Mouse (Mus musculus): Measurements from ENCODE around the gene Nod1.

Gene Nod1

DNA sequence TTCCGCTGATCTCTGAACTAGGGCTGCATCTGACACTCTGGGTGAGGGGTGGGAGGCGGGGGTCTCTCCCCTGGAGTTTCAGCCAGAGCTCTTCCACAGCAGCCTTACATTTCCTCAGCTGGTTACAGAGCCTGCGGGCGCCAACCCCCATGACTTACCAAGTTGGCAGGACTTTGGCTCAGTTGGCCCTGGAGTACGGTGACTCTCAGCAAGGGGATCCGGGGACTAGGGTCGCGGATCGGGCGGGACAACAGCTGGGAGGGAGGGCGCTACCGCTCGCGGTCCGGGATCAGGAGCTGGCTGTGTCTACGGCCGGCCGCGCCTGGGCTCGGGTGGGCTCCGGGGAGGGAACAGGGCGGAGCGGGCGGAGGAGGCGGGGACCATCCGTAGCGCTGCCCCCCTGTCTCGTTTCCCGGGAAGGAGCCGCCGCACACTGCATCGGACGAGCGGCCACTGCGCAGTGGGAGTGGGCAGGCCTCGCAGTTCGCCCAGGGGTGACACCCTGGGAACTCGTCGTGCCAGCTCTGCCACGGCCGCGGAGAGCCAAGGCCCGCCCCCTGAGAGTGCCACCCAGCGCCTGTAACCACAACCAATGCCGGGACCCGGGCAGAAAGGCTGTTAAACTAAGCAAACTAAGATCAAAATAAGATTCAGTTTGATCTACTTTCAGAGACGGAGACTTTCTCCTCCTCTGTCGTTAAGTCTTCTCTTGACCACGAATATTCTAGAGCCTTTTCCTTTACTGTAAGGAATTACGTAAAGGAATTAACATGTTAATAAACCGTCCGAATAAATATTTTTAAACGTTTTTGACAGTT, at the start of gene Nod1:
Gene Nod1 (minus strand): TSS at position 502 of the 818 bp plus-strand sequence.
- peak; percentile 67 to 73 for DNase-seq

DNA sequence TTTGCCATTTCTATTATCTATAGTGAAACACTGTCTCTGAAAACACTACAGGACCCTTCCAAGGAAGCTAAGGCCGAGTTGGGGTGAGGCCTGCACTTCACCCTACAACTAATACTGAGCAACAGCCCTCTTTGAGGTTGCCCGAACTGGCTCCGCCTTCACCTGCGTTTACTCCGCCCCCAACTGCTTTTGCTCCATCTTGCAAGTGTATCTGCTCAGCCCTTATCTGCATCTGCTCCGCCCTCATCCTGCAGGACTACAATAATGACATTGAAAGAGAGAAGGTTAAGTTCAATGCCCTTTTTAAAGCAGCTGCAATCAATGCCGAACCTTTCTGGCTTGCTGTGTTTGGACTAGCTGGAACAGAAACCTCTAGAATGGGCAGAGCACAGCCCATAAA, 49.4 kb upstream of the Nod1 start:
- no peak for DNase-seq

DNA sequence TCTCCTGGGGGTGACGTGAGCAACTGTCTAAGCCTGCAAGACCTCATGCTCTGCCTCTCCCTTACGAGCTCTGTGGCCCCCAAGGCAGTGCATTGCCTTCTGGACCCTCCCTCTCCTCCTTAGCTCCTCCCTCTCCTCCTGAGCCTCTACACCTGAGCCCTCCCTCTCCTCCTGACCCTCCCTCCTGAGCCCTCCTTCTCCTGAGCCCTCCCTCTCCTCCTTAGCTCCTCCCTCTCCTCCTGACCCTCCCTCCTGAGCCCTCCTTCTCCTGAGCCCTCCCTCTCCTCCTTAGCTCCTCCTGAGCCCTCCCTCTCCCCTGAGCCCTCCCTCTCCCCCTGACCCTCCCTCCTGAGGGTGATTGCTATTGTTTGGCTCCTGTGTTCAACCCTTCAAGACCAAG, 46.0 kb upstream of the Nod1 start:
- no peak for DNase-seq

DNA sequence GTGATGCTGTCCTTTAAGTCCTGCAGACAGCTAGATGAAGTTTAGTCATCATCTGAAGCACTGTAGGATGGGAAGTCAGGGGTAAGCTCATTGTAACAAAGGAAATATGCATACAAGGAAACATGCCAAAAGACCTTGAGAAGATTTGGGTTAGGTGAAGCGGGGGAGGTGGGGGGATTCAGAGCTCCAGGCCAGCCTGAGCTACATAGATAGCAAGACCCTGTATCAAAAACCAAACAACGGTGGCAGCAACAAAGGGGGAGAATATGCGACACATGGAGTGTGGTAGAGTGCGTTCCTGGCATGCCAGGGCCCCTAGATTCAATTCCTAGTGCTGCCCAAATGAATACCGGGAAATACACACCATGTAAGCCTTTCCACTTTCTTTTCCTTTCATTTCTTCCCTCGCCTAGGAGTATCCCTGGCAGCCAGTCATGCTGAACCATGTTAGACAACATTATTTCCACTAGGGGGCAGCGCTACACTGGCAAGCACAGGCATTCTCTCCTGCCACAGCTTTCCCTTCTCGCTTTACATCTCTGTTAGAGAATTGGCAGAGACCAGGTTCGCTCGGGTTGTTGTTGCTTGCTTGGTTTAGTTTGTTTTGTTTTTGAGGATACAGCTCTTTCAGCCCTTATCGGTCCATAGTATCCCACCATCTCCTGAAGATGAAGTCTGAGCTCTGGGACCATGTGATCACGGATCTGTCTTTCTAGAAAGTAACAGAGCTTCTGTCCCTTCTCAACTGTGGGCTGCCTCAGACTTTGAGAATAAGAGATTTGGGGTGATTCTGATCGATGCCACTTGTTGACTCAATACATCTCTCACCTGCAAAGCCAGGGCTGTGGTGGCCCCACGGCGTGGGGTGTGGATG, 44.5 kb upstream of the Nod1 start:
- peak in 1 of 2 experiments; percentile 27 for DNase-seq

DNA sequence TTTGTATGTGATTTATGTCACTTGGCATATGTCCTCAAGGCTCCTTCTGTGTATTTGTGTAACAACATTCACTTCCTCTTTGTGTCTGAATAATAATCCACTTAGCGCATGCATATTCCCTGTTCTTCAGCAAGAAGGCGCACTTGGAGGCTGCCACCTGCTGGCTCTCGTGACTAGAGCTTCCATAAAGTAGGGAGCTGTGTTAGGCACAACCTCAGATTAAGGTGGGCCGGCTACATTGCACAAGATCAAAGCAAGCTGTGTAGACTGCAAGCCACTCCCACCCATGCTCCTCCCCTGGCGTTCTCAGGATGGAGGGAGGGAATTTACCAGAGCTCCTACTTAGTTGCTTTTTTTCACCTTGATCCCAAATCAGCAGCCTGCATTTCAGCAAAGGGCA, 43.8 kb upstream of the Nod1 start:
- peak; percentile 20 to 40 for DNase-seq

DNA sequence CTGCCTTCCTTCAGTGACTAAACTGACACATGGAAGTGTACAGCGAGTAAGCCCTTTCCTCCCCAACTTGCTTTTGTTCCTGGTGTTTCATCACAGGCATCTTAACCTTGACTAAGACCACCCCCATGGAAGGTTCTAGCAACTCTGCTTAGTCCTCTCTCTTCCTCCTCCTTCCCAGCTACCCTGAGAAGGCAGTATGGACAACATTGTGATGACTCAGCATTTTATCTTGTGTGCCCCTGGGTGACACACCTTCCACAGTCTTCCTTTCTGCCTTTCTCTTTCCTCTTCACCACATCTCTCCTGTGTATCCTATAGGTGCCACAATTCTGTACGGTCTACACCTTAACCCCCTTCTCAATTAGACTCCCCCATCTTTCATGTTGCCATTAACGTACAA, 41.8 kb upstream of the Nod1 start:
- no peak for DNase-seq

DNA sequence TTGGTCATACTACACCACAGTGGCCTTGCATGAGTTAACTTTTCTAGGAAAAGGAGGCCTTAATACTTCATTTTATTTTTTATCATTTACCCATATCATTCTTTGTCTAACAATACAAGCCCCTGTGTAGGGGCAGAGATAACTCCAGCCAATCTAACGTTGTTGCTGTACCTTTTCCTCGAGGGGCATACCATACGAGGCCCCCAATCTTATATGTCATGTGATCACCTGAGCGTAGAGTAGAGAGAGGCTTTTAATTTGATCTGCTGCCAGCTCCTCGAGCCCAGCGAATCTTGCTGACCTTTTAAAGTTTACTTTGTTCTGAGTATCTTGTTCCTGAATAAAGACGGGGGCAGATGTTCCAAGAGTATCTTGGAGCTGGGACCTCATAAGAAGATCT, 40.1 kb upstream of the Nod1 start:
- DNase-seq = no peak

DNA sequence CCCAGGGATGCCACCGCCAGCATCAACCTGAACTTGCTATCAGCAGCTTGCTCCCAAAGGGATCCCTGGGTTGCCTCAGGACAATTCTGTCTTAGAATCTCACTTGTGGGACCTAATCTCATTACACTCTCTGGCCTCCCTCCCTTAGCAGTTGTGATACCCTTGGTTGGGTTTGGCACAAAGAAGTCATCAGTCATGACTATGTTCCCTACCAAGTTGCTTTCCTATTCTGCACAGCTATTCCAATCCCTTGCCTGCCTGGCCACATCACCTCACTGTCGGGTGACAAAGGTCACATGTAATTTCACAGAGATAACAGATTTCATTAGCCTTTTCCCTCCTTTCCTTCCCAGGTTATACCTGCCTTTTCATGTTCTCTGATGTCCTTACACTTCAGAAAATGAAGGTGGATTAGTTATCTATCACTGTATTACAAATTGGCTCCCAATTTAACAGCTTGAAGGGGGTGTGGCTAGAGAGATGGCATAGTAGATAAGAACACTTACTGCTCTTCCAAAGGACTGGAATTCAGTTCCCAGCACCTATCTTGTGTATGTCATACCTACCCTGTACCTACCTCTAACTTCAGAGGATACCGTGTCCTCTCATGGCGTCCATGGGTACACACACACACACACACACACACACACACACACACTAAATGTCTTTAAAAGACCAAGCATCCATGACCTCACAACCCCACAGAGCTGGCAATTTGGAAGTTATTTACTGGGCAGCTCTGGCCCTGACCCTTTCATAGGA, 38.1 kb upstream of the Nod1 start:
- DNase-seq = no peak

DNA sequence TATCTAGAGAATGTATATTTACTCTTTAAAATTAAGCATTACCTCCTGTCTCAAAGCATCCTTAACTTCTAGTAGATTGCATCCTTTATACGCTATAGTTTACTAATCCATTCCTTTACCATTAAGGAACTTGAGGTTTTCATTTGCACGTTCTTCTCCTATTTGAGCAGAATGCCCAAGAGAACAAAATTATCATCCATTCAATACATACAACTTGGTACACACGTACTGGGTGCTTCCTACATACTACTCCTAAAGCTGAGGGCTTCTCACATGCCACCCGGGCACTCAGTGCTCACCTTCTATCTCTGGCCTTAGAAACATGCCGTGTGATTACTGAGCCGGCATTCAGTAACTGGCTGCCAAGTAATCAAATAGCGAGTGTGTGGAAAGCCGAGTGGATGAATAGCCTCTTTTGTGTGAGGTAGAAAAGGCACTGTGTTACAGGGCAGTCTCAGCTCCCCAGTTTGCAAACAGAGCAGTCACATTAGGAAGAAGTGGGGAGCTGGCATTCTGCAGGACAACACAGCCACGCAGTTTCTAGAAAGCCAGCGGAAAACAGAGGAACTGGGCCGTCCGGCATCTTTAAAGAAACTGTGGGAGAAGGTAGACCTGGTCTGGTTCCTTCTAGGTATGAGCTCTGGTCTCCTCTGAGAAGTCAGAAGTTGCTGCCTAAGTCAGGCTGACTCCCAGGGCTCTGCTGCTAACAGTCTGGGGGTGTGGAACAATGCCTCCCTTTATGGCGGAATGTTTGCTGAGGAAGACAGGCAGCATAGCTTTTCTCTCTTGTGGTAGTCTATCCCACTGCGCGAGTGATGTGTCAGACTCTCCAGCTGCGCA, 37.2 kb upstream of the Nod1 start:
- no peak for DNase-seq

DNA sequence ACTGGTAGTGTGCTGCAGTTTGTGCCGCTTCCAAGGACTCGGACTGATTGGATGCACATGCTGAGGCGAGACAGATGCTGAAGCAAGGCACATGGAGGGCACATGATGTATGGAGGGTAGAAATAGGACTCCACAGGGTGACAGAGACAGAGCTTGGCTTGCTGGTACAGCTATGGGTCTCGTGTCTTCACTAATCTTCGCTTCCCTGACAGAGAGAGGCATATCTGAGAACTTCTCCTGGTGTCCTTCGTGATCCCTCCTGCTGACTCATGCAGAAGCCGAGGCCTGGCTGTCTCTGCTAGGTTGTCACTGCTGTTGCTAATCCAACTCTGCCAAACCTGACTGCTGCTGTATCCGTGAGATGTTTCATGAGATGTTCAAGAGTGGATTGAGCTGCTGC, 36.0 kb upstream of the Nod1 start:
- DNase-seq = no peak

DNA sequence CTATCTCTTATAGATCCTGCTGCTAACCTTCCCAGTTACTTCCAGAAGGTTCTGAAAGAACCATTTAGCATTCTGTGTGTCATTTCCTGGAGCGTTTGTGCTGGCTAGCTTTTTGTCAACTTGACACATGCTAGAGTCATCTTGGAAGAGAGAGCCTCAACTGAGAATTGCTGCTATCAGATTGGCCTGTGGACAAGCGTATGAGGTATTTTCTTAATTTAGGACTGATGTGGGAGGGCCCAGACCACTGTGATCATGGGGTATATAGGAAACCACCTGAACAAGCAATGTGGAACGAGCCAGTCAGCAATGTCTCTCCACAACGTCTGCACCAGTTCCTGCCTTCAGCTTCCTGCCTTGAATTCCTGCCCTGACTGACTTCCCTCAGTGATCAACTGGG, 31.1 kb upstream of the Nod1 start:
- DNase-seq = no peak

DNA sequence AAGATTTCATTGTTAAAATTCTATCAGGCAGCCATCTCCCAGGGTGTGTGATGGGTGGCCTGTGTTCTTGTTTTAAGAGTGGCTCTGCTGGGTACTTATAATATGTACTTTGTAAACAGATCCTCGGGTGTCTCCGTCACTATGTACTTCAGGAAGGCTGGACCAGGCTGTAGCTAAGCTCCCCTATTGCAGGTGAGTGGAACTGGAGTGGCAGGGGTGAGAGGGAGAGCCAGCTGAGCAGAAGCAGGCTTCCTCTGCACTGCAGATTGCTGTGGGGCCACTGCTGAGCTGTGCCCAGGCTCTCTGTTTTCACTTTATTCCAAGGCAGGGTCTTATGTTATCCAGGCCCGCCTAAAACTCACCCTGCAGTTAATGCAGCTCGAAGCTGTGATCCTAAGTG, 30.0 kb upstream of the Nod1 start:
- DNase-seq = no peak

DNA sequence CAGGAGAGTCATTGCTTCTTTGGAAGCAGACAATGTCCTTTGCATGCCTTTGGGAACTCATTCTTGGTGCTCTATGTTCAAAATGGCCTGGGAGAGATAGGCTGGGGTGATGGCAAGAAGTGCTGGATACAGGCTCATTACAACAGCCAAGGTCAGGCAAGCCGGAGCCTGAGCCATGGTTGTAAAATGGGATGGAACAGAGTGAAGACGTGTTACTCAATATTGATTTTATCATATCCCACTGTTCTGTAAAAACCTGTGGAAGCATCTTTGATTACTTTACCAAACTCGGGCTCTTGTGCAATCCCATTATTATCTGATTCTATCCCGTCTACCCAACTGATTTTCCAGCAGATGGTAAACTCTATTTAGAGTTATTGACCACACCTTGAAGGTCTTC, 28.9 kb upstream of the Nod1 start:
- no peak for DNase-seq

DNA sequence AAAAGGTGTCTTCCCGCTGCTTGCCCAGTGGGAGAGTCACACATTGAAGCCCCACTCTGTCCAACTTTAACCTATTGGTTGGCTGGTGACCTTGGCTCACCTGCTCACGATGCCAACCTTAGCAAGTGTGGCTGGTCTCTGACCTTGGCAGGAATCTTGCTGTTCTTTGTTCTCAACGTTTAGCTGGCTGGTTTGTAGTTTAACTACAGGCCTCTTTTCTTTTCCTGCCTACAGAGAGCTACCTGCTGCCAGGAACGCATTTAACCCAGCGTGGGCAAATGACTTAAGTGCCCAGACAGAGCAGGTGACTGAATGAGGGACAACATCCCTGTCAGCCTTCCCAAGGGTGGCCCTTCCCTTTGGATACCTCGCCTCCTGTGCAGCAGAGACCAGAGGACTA, 25.3 kb upstream of the Nod1 start:
- DNase-seq = no peak

DNA sequence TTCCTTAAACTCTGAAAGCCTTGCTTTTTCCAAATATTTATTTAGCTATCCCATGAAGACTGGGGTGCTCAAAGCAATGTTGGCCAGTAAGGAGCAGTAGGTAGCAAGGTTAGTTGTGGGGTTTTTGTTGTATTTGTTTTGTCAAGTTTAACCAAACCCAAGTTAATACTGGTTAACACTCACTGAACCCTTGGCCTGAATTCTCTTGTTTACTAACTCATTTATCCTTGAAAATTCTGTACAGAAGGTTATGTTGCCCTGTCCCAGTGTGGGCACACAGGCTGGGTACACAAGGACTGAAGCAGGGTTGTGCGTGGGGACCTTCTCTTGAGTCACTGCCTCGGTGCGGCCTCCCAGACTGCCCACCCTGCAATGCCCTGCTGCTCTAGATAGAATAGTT, 23.9 kb upstream of the Nod1 start:
- no peak for DNase-seq

DNA sequence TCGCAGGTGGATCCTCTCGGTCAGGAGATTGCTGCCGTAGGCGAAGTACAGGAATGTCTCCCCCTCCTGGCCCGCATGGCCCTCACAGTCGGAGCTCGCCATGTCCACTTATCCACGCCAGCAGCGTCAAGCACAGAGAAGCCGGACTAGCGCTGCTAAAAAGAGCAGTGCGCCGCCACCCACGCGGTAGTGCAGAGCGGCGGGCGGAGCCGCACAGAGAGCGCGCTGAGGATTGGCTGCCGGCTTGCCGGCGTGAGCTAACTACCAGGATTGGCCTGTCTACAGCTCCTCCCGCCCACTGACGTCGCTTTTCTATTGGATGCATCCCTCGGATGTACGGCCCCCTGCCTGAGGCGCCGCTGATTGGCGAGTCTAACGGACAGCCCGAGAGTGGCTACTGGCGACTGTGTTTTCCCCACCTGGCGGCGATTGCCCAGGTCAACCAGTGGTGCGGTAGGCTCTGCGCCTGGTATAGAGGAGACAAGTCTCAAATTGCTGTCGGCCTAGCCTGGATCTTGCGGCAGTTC, 20.4 kb upstream of the Nod1 start, which contains the start of gene Ggct:
Gene Ggct (minus strand): TSS at position 217 of the 527 bp plus-strand sequence.
- DNase-seq = peak; percentile 85 to 92

DNA sequence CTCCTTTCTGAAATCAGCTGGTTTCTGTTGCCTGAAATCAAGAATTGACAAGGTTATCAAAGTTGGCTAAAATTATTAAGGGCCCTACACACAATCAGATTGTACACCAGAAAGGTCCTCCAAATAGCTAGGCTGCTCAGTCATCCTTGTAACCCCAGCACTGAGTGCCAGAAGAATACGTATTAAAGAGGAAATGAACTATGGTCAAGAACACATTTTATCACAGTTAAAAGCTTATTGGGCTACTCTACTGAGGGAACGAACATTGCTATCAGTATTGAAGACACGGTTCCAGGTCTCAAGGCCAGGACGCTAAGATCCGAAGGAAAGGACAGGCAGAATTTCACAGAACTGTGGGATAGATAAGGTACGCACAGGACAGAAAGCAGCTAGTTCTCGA, 19.7 kb upstream of the Nod1 start:
- DNase-seq = no peak

DNA sequence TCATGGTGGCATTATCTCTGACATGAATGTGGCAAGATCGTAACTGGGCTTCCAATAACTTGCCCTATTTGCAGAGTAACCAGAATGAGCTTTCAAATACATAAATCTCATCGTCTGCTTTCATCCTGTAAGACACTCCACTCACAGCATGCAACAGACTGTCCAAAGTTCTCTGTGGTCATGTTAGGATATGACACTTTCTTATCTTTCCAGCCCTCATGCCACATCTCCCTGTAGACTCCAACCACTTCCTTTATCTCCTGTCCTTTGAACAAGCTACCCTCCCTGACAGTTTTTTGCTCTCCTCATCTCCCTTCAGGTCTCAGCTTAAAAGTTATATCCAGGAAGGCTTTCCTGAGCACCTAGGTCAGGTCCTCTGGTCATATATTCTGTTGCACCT, 18.8 kb upstream of the Nod1 start:
- no peak for DNase-seq

DNA sequence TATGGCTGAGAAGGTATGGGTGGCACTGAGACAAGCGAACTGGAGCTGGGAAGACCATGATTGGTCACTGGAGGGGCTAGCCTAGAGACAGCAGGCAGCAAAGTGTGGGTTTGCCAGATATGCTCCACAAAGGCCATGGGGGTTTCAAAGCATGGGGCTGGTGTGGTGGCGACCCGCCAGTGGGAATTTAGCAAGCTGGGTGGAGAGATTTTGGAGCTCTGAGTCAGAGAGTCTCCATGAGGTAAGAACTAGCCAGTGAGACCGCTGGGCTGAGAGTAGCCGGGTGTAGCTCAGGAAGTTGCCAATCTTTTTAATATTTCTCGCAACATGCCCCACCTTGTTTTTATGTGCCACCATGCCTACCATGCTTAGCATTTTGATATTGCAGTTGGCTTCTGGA, 15.7 kb upstream of the Nod1 start:
- DNase-seq = no peak

DNA sequence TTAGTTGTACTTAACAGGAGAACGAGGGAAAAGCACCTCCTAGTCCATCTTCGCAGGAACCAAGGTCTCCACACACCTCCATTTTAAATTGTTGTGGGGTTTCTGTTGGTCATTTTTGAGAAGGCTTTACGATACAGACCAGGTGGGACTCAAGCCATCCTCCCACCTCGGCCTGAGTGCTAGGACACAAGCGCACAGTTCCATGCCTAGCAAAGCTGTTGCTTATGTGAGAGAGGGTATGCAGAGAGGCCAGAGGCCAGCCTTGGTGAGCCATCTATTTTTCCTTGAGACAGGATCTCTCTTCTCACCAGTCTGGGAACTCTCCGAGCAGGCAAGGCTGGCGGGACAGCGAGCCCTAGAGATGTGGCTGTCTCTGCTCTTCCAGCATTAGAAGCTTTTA, 11.7 kb upstream of the Nod1 start:
- no peak for DNase-seq

DNA sequence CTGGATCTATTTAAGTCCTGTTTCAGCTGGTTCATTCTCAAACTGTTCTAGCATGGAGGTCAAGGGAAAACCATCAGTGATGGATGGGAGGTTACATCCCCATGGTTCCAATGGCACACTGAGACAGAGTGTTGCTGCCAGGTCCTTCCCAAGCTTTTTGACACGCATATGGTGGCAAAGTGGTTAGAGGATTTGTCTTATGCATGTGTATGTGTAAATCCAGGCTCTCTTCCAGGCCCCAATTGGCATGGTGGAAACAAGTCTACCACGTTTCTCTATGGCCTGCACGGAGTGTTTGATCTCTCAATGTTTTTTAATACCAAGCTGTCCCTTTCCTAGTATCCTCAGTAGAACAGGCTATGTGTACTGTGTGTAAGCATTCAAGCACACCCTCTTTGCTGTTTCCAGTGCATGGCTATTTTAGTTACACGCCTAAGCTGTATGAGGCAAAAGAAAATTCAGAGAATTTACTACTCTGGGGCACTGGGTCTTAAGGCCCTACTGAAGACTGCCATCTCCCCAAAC, 11.2 kb upstream of the Nod1 start:
- no peak for DNase-seq

DNA sequence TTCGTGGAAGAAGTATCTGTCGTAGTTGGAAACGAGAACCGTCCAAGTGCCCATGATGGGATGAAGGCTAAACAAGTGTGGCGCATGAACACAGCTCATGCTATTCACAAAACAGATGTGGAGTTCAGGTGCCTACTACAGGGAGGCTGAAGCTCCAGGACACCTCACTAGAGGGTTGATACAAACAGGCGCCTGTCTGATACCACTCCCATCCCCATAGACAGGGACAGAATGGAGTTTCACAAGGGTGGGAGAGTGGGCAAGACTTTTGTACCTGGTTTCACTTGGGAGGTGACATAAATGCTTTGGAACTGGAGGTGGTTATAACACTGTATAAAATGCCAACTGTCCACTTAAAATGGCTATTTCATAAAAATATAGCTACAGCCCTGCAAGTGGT, 7.0 kb upstream of the Nod1 start:
- DNase-seq = no peak
